Mouse (Mus musculus): ENCODE data around the gene Stkld1. TPM values are rescaled to one million over a fixed set of nuclear protein-coding genes. Genes with fewer than 3 reads are reported as not detected.
"Not testable (repeated sequence)": the region's sequence is repeated elsewhere in the genome, so short reads cannot be mapped to it uniquely, and the experiment has no call there.

Gene Stkld1
- polyA plus RNA-seq (2015; fragmentation: Nextera tagmentation; extraction: Ambion mirVana) = 0.12 TPM in 1 of 2 replicates, not detected in the other

DNA sequence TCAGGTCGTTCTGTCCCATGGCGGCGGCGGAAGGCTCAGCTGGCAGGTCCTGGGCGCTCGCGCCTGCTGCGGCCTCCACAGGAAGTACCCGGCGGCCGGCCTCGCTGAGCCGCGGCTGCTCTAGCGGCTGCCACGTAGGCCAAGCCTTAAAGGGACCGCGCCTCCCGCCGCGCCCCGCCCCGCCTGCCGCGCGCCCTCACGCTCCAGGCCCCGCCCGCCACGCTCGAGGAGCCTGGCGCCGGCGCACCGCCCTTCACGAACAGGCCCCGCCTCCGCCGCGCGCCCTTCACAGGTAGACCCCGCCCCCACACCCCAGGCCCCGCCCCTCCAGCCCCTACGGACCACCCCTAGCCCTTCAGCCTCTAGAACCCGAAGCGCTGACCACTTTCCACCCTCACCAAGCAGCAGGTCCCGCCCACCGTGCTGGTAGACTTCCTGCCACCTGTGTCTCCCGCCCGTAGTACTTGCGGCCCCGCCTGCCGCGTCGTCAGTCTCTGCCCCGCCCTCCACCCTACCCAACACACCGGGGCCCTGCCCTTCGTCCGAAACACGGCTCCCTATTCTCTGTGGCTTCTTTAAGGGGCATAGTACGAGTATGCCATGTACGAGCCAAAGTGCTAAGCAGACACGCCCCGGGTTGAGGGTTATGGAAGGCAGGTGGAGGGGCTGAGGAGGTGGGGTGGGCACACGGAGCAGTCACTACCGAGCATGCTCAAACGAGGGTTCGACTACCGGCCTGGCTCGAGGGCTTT, at the start of gene Stkld1, which contains the start of gene Surf4:
Gene Stkld1, plus strand, starts transcription at position 744 of the 752 bp plus-strand sequence.
Gene Surf4, minus strand, starts transcription at position 625 of the 752 bp plus-strand sequence.
- H3K27ac ChIP-seq (replicated peaks) = peak within 1 kb of the TSS; percentile 79
- H3K27me3 ChIP-seq = no peaks in the 10 kb centered on the region
- peak within 1 kb of the TSS; percentile 79 for H3K4me2 ChIP-seq
- H3K9me3 ChIP-seq = no peaks in the 10 kb centered on the region
- peak within 1 kb of the TSS; percentile 96 for H3K9ac ChIP-seq
- H3K4me3 ChIP-seq = peak within 1 kb of the TSS; percentile 89
- peaks cover 25% of the 10 kb centered on the region for H3K4me1 ChIP-seq (replicated peaks)
- H3K36me3 ChIP-seq = peaks cover 11% of the 10 kb centered on the region
- ATAC-seq (ENCODE audit: low FRiP score, low read depth) = peak; percentile 96
- WGBS = 1% methylated on average over 58 of the region's 70 CpGs

- WGBS = 87% methylated on average over 2 of the region's 2 CpGs
- H3K4me3 ChIP-seq; H3K4me2 ChIP-seq; H3K27me3 ChIP-seq; H3K9ac ChIP-seq; ATAC-seq (ENCODE audit: low FRiP score, low read depth); H3K9me3 ChIP-seq; H3K27ac ChIP-seq (replicated peaks); H3K4me1 ChIP-seq (replicated peaks): not testable (repeated sequence)
- H3K36me3 ChIP-seq = peaks cover 16% of the 10 kb centered on the region
These were observed 48.3 kb upstream of the Stkld1 start for GRCm38 (mm10) chr2:26885541-26885940.

DNA sequence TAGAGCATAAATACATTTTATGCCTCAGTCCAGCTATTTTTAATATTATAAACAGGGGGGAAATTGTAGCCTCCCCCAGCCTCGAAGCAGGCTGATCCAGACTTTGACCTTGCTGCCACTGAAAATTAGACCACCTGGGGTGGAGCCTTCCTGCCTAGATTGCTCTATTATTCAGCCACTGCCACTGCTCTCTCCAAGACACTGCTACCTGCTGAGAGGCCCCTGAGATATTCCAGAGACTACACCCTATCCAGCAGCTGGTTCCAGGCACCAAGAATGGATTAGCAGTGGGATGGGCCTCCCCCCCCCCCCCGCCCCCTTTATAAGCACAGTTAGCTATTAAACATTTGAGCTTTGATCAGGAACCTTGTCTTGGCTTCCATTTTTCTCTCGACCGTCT, 47.7 kb upstream of the Stkld1 start:
- H3K4me2 ChIP-seq; H3K4me1 ChIP-seq (replicated peaks); H3K27ac ChIP-seq (replicated peaks); H3K9me3 ChIP-seq; H3K9ac ChIP-seq; ATAC-seq (ENCODE audit: low FRiP score, low read depth); H3K4me3 ChIP-seq; H3K27me3 ChIP-seq: not testable (repeated sequence)
- WGBS = 65% methylated on average over 4 of the region's 4 CpGs
- peaks cover 23% of the 10 kb centered on the region for H3K36me3 ChIP-seq

DNA sequence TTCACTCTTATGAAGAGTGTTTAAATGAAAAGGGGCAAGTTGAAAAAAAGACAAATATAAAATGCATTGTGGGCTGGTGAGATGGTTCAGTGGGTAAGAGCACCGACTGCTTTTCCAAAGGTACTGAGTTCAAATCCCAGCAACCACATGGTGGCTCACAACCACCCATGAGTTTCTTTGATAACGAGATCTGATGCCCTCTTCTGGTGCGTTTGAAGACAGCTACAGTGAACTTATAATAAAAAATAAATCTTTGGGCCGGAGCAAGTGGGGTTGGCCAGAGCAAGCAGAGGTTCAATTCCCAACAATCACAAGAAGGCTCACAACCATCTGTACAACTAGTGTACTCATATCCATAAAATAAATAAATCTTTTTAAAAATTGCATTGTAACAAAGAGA, 37.9 kb upstream of the Stkld1 start:
- no peak overlapping the region for H3K9ac ChIP-seq
- peaks cover 81% of the 10 kb centered on the region for H3K36me3 ChIP-seq
- peaks cover 8% of the 10 kb centered on the region for H3K4me1 ChIP-seq (replicated peaks)
- no peaks in the 10 kb centered on the region for H3K9me3 ChIP-seq
- no peaks in the 10 kb centered on the region for H3K27me3 ChIP-seq
- 95% methylated on average over 4 of the region's 4 CpGs for WGBS
- H3K4me2 ChIP-seq = no peak overlapping the region
- ATAC-seq (ENCODE audit: low FRiP score, low read depth) = no peak
- H3K4me3 ChIP-seq = no peak overlapping the region
- H3K27ac ChIP-seq (replicated peaks) = no peak overlapping the region

DNA sequence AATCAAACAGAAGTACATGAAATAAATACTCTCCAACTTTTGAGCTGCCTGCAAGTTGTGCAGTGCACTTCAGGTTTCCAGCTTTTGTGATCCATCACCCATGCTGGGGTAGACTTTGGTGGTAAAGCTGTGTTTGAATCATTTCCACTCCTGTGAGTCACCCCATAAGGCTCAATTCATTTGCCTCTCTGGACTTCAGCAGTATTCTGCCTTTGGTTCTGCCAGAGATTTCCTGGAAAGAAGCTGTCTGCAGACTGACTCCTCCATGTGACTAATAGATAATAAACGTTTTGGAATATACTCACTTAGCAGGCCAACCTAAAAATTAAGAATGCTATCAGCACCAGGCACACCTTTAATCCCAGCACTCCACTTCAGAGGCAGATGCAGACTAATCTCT, 33.1 kb upstream of the Stkld1 start:
- Histone ChIP-seq H3K9ac (no peak overlapping the region), H3K4me1 (replicated peaks) (peaks cover 31% of the 10 kb centered on the region), H3K4me2 (no peak overlapping the region), H3K27me3 (no peaks in the 10 kb centered on the region), H3K36me3 (peaks cover 47% of the 10 kb centered on the region), H3K9me3 (no peaks in the 10 kb centered on the region), H3K27ac (replicated peaks) (no peak overlapping the region), H3K4me3 (no peak overlapping the region)
- no peak for ATAC-seq (ENCODE audit: low FRiP score, low read depth)
- WGBS = 89% methylated on average over 1 of the region's 1 CpGs

DNA sequence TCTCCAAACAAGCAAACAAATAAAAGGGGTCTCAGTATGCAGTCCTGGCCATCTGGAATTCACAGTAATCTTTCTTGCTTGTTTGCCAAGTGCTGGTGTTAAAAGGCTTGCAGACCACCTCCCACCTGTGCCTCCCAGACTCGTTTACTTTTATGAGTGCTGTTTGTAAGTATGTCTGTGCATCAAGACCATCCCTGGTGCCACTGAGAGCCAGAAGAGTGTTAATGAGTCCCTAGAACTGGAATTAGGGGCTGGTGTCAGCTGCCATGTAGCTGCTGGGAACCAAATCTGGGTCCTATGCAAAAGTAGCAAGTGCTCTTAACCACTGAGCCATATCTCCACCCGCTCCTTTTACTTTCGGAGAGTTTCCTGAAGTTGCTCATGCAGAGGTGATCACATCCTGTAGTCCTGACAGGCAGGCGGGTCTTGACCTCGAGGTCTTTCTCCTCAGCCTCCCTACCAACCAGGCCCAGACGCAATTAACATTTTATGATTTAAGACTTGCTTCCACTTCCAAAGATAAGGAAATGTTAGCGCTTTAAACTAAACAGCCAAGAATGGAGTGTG, 31.9 kb upstream of the Stkld1 start:
- no peak overlapping the region for H3K27ac ChIP-seq (replicated peaks)
- no peak for ATAC-seq (ENCODE audit: low FRiP score, low read depth)
- no peaks in the 10 kb centered on the region for H3K9me3 ChIP-seq
- peak overlapping the region; percentile 69 for H3K4me3 ChIP-seq
- no peaks in the 10 kb centered on the region for H3K27me3 ChIP-seq
- H3K4me2 ChIP-seq = peak overlapping the region; percentile 66
- H3K9ac ChIP-seq = peak overlapping the region; percentile 68
- WGBS = 18% methylated on average over 7 of the region's 7 CpGs
- peaks cover 48% of the 10 kb centered on the region for H3K36me3 ChIP-seq
- peaks cover 31% of the 10 kb centered on the region for H3K4me1 ChIP-seq (replicated peaks)

DNA sequence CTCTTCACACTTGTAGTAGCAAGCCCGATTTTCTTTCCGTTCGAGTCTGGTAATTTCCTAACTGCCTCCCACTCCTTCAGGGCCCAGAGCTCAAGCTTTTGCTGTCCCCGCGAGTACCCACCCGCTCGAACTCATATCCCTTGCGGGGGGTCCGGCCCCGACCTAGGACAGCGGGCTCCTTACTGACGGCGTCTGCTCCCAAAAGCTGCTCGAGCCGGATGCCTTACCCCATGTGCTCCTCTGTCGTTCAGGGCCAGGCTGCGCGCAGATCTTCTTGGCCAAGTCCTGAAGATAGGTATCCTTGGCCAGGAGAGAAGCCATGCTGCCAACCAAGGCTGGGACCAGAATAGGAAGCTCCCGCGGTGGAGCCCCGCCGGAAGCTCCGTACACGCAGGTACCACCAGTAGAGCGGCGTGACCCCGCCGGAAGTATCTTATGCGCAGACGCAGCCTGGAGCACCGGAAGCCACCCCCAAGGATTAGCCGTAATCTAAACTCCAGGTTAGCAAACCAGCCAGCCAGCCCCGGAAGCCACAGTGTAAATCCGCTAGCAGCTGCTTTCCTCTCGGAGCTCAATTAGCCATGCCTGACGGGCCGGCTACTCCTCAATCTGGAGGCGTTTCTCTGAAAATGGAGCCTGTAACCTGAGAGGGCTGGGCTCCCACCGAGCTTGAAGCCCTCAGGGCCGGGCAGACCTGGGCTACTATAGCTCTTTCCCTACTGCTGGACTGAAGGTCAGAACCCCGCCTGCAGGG, 31.2 kb upstream of the Stkld1 start, which contains the start of gene Surf6:
Gene Surf6, minus strand, starts transcription at position 413 of the 754 bp plus-strand sequence.
- peak within 1 kb of the TSS; percentile 68 for H3K9ac ChIP-seq
- peak within 1 kb of the TSS; percentile 66 for H3K4me2 ChIP-seq
- ATAC-seq (ENCODE audit: low FRiP score, low read depth) = peak; percentile 96
- no peaks in the 10 kb centered on the region for H3K9me3 ChIP-seq
- peaks cover 38% of the 10 kb centered on the region for H3K4me1 ChIP-seq (replicated peaks)
- WGBS = under 1% methylated on average over 41 of the region's 41 CpGs
- H3K36me3 ChIP-seq = peaks cover 48% of the 10 kb centered on the region
- H3K27ac ChIP-seq (replicated peaks) = peak within 1 kb of the TSS; percentile 82
- peak within 1 kb of the TSS; percentile 69 for H3K4me3 ChIP-seq
- no peaks in the 10 kb centered on the region for H3K27me3 ChIP-seq

GRCm38 (mm10) chr2:26903311-26903710, 30.5 kb upstream of the Stkld1 start:
- H3K4me1 ChIP-seq (replicated peaks) = peaks cover 42% of the 10 kb centered on the region
- peak overlapping the region; percentile 66 for H3K4me2 ChIP-seq
- no peaks in the 10 kb centered on the region for H3K9me3 ChIP-seq
- H3K27ac ChIP-seq (replicated peaks) = peak overlapping the region; percentile 82
- peak overlapping the region; percentile 69 for H3K4me3 ChIP-seq
- no peak for ATAC-seq (ENCODE audit: low FRiP score, low read depth)
- H3K9ac ChIP-seq = peak overlapping the region; percentile 68
- no peaks in the 10 kb centered on the region for H3K27me3 ChIP-seq
- 13% methylated on average over 7 of the region's 7 CpGs for WGBS
- peaks cover 48% of the 10 kb centered on the region for H3K36me3 ChIP-seq

- peaks cover 32% of the 10 kb centered on the region for H3K36me3 ChIP-seq
- H3K4me3 ChIP-seq = no peak overlapping the region
- no peak overlapping the region for H3K4me2 ChIP-seq
- no peak overlapping the region for H3K27ac ChIP-seq (replicated peaks)
- peaks cover 49% of the 10 kb centered on the region for H3K4me1 ChIP-seq (replicated peaks)
- H3K9ac ChIP-seq = no peak overlapping the region
- ATAC-seq (ENCODE audit: low FRiP score, low read depth) = no peak
- H3K9me3 ChIP-seq = no peaks in the 10 kb centered on the region
- WGBS = 92% methylated on average over 2 of the region's 2 CpGs
- no peaks in the 10 kb centered on the region for H3K27me3 ChIP-seq
These were observed 27.9 kb upstream of the Stkld1 start for GRCm38 (mm10) chr2:26905936-26906335.

DNA sequence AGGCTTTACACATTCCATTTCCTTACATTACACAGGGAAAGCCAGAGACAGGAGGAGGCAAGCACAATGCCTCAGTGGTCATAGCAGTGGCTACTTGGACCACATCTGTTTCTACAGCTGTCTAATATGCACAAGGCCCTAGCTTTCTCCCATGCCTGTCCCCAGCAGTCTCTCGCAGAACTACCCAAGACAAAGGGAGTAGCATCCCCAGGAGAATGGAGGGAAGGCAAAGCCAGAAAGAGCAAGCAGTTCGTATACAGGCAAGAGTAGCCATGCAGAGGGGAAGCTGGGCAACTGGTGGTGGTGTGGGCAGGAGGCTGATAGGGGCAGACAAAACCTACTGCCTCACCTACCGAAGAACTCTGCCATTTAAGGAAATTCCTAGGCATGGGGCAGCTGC, 27.4 kb upstream of the Stkld1 start:
- Histone ChIP-seq H3K36me3 (peaks cover 32% of the 10 kb centered on the region), H3K4me2 (no peak overlapping the region), H3K27ac (replicated peaks) (no peak overlapping the region), H3K9ac (no peak overlapping the region), H3K27me3 (no peaks in the 10 kb centered on the region), H3K4me3 (no peak overlapping the region), H3K4me1 (replicated peaks) (peaks cover 44% of the 10 kb centered on the region), H3K9me3 (no peaks in the 10 kb centered on the region)
- WGBS = 96% methylated on average over 3 of the region's 3 CpGs
- no peak for ATAC-seq (ENCODE audit: low FRiP score, low read depth)

DNA sequence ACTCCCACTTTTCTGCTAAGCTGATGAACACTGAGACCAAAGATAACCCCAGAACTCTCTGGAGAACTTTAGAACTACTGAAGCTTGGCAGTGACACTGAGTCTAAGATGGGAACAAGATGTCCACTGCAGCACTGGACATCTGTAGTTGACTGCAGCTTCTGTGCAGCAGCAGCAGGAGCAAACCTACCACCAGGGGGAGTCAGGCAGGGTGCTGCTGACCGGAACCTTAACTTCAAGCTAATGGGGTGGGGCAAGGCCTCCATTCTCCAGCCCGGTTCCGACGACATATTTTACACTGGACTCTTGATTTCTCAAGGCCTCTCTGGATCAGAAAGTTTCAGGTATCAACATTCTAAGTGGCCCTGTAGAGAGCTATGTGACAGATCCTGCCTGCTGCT, 26.7 kb upstream of the Stkld1 start:
- WGBS = 50% methylated on average over 4 of the region's 4 CpGs
- Histone ChIP-seq H3K9me3 (no peaks in the 10 kb centered on the region), H3K27me3 (no peaks in the 10 kb centered on the region), H3K4me3 (no peak overlapping the region), H3K27ac (replicated peaks) (no peak overlapping the region), H3K9ac (no peak overlapping the region), H3K4me1 (replicated peaks) (peaks cover 44% of the 10 kb centered on the region), H3K36me3 (peaks cover 32% of the 10 kb centered on the region), H3K4me2 (no peak overlapping the region)
- ATAC-seq (ENCODE audit: low FRiP score, low read depth) = no peak

Data from hindbrain, embryonic 15.5 days (tissue).